Mouse (Mus musculus) liver, embryonic 13.5 days (tissue): ENCODE data around the gene Hoxa5. TPM values are rescaled to one million over a fixed set of nuclear protein-coding genes. Genes with fewer than 3 reads are reported as not detected.
A peak's percentile ranks its signal among the peaks of the same experiment; 100 is the strongest.

ENCODE experiments used
- ATAC-seq: fragments of 200-750 bp; cut with Nextera tagmentation; 2 replicates; pipeline ENCODE4 v1.8.0; 2017; ENCODE audit warnings: low read depth, mild to moderate bottlenecking, moderate number of reproducible peaks, moderate library complexity
- DNase-seq: peaks from one replicate; pipeline ENCODE4 v3.0.0; 2022
- H3K27ac ChIP-seq: fragments of 300-500 bp; sonication (generic); 2 replicates; pipeline ENCODE4 v1.5.1; 2015; ENCODE audit warnings: moderate library complexity, mild to moderate bottlenecking, inconsistent platforms
- H3K27me3 ChIP-seq: fragments of 300-500 bp; sonication (generic); 2 replicates; pipeline ENCODE4 v1.6.1; 2015; ENCODE audit warnings: mild to moderate bottlenecking, inconsistent platforms
- H3K36me3 ChIP-seq: fragments of 300-500 bp; sonication (generic); 2 replicates; pipeline ENCODE4 v1.6.1; 2015; ENCODE audit warnings: mild to moderate bottlenecking, inconsistent platforms
- H3K4me1 ChIP-seq: fragments of 300-500 bp; sonication (generic); replicated peaks from 2 replicates; pipeline ENCODE4 v1.6.1; 2015; ENCODE audit warnings: inconsistent platforms
- H3K4me2 ChIP-seq: fragments of 300-500 bp; sonication (generic); 2 replicates; pipeline ENCODE4 v1.6.1; 2015; ENCODE audit warnings: inconsistent platforms, mild to moderate bottlenecking, moderate library complexity
- H3K4me3 ChIP-seq: fragments of 300-500 bp; sonication (generic); replicated peaks from 2 replicates; pipeline ENCODE4 v1.5.1; 2015; ENCODE audit warnings: mild to moderate bottlenecking, inconsistent platforms
- H3K9ac ChIP-seq: fragments of 300-500 bp; sonication (generic); 2 replicates; pipeline ENCODE4 v1.6.1; 2015; ENCODE audit warnings: mild to moderate bottlenecking, inconsistent platforms
- H3K9me3 ChIP-seq: fragments of 300-500 bp; sonication (generic); replicated peaks from 2 replicates; pipeline ENCODE4 v1.6.1; 2016; ENCODE audit warnings: inconsistent platforms
- WGBS: fragments of 180-500 bp; shearing (Covaris S2); methylation state at CpG from one replicate; pipeline ENCODE4 v1.1.7; 2015; ENCODE audit not compliant: insufficient replicate concordance; 5-methylcytosine and 5-hydroxymethylcytosine counted together
- polyA plus RNA-seq: library from polyadenylated mRNA; unstranded; fragments of >200 nt; fragmentation: Nextera tagmentation; extraction: Ambion mirVana; gene quantifications from 2 replicates; pipeline ENCODE4 v1.2.1, GENCODE M21; 2015

The Hoxa5 gene
- polyA plus RNA-seq, 1 experiment from 2014 or later: 0.83 TPM

- Histone ChIP-seq H3K27me3 (peaks cover 100% of the 10 kb centered on the region), H3K9me3 (no peaks in the 10 kb centered on the region), H3K4me2 (peak overlapping the region; percentile 29), H3K4me1 (peaks cover 10% of the 10 kb centered on the region; the same call in 1 of the 2 replicates), H3K36me3 (no peaks in the 10 kb centered on the region), H3K9ac (no peak overlapping the region), H3K4me3 (peak overlapping the region; percentile 18; the same call in 1 of the 2 replicates), H3K27ac (no peak overlapping the region)
- 5% methylated on average over 18 of the region's 18 CpGs for whole genome bisulfite sequencing
- ATAC-seq (no peak), DNase-seq (no peak)
Observed at GRCm38 (mm10) chr6:52208868-52209684, 4.7 kb upstream of the Hoxa5 start.

DNA sequence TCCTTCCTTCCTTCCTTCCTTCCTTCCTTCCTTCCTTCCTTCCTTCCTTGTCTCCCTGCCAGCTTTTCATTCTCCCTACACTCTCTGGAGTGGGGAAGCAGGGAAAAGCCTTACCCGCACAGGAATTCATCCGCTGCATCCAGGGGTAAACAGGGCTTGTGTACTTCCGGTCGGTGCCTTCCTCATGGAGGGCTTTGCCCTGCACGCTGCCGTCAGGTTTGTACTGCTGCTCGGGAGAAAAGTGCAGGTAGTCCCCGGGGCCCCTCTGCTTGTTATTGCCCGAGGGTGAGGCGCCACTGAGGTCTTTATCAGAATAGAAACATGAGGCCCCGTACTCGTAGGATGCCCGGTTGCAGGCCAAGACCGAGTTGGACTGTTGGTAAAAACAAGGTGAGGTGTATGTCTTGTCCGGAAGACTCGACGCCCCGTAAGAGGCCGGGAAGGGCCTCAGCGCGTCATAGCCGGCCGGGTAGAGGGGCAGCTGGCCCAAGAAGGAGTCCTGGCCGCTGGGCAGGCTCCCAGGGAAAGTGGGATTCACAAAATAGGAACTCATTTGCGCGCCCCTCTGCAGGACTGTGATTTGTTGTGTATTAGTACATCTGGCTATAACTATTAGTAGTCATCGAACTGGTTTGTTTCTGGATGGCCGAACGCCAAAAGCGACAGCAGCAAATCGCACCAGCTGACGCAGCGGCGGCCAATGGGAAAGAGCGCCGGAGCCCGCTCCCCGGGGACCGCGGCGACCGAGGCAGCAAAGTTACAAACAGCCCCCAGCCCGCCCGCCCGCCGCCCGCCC is 3.9 kb upstream of the Hoxa5 start, which contains the start of gene Hoxa6:
TSS of gene Hoxa6 (minus strand) at position 651 of the 796 bp plus-strand sequence.
- H3K9me3 ChIP-seq: no peaks in the 10 kb centered on the region
- WGBS: 6% methylated on average over 43 of the region's 47 CpGs
- H3K27ac ChIP-seq: no peak within 1 kb of the TSS
- peak within 1 kb of the TSS; percentile 18; the same call in 1 of the 2 replicates for H3K4me3 ChIP-seq
- ATAC-seq: no peak
- peak within 1 kb of the TSS; percentile 29 for H3K4me2 ChIP-seq
- H3K27me3 ChIP-seq: peaks cover 100% of the 10 kb centered on the region
- DNase-seq: no peak
- no peaks in the 10 kb centered on the region for H3K36me3 ChIP-seq
- no peak within 1 kb of the TSS for H3K9ac ChIP-seq
- peaks cover 12% of the 10 kb centered on the region; the same call in 1 of the 2 replicates for H3K4me1 ChIP-seq

- Histone ChIP-seq H3K36me3 (no peaks in the 10 kb centered on the region), H3K9me3 (no peaks in the 10 kb centered on the region), H3K4me1 (peaks cover 12% of the 10 kb centered on the region; the same call in 1 of the 2 replicates), H3K27ac (no peak overlapping the region), H3K9ac (no peak overlapping the region), H3K4me3 (no peak overlapping the region), H3K27me3 (peaks cover 100% of the 10 kb centered on the region), H3K4me2 (no peak overlapping the region)
- DNase-seq (no peak), ATAC-seq (no peak)
Observed at GRCm38 (mm10) chr6:52207684-52207976, 3.2 kb upstream of the Hoxa5 start.

DNA sequence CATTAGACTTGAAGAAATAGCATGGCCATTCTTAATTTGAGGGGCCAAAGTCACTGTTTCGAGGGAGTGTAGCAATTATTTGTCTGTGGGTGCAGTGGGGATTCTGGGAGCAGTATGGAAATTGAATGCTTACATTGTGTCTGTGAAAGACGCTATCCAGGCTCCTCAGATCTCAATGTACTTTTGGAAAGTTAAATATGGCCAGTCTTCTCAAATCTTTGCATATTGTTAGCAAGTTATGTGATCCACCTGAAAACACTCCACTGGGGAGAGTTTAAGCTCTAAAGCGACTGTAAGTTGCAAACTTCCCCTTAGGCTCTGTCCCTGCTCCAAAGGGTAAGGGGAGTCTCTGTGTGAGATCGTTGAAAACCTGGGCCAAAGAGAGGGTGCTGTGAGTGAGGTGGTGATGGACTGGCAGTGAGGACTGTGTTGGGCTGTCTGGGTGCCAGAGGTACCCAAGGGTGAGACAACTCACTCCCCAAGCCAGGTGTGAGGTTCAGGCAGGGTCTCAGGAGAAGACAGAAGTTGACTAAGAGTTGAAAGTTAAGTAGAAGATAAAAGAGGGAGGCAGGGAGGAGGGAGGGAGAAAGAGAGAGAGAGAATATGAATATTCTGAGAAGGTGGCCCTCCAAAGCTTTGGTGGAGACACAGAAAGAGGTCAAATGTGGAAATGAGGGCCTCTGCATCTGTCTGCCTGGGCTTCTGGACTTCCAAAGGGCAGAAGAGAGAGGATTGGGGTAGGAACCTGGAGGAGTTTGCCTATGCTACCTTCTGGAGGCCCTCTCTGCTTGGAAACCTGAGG is 2.7 kb upstream of the Hoxa5 start:
- DNase-seq: no peak
- Histone ChIP-seq H3K9me3 (no peaks in the 10 kb centered on the region), H3K27me3 (peaks cover 100% of the 10 kb centered on the region), H3K27ac (no peak overlapping the region), H3K36me3 (no peaks in the 10 kb centered on the region), H3K9ac (no peak overlapping the region), H3K4me2 (no peak overlapping the region), H3K4me3 (no peak overlapping the region), H3K4me1 (peaks cover 11% of the 10 kb centered on the region; the same call in 1 of the 2 replicates)
- 18% methylated on average over 4 of the region's 4 CpGs for WGBS
- no peak for ATAC-seq

DNA sequence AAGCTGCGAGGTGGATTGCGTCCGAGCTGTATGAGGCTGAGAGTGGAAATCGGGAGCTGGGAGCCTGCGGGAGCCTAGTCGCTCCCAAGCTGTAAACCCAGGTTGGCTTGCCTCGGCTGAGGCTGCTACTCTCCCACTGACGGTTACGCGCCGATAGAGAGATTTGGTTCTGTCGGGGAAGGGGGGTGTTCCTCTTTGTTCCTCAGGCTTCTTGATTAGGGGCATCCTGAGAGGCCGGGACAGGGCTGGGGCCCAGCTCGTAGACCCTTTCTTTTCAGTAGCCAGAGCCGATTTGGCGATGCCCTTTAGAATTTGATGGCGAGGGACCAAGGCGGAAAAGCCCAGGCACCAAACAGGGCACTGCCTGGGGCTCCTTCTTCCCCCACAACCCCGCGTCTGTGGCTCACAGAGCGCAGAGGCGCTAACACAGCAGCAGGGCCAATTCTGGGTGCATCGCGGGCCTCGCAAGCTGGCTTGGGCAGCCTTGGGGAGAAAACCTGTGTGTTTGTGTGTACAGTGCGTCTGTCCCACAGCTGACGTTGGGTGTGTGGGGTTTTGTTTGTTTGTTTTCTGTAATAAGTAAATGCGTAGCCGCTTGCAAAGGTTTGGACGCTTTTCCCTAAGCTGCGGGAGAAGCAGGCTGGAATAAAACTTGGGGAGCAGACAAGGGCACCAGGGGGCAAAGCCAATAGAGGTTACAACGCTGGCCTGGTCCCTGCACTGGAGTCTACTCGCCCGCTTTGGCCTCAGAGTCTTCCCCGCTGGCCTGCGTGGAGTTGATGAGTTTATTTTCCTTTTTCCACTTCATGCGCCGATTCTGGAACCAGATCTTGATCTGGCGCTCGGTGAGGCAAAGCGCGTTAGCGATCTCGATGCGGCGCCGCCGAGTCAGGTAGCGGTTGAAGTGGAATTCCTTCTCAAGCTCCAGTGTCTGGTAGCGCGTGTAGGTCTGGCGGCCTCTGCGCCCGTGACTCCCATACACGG is 1.5 kb upstream of the Hoxa5 start:
- no peak overlapping the region for H3K9ac ChIP-seq
- no peak overlapping the region for H3K27ac ChIP-seq
- no peak overlapping the region for H3K4me3 ChIP-seq
- H3K9me3 ChIP-seq: no peaks in the 10 kb centered on the region
- no peaks in the 10 kb centered on the region for H3K36me3 ChIP-seq
- 10% methylated on average over 55 of the region's 55 CpGs for WGBS
- no peak for DNase-seq
- H3K4me2 ChIP-seq: no peak overlapping the region
- H3K4me1 ChIP-seq: peaks cover 8% of the 10 kb centered on the region; the same call in 1 of the 2 replicates
- H3K27me3 ChIP-seq: peaks cover 100% of the 10 kb centered on the region
- no peak for ATAC-seq

GRCm38 (mm10) chr6:52205221-52205620 is 834 bp upstream of the Hoxa5 start:
- H3K4me3 ChIP-seq: no peak overlapping the region
- DNase-seq (no peak), ATAC-seq (no peak)
- no peaks in the 10 kb centered on the region for H3K9me3 ChIP-seq
- H3K4me1 ChIP-seq: peaks cover 8% of the 10 kb centered on the region; the same call in 1 of the 2 replicates
- H3K36me3 ChIP-seq: no peaks in the 10 kb centered on the region
- no peak overlapping the region for H3K4me2 ChIP-seq
- no peak overlapping the region for H3K27ac ChIP-seq
- 11% methylated on average over 14 of the region's 14 CpGs for WGBS
- no peak overlapping the region for H3K9ac ChIP-seq
- H3K27me3 ChIP-seq: peaks cover 100% of the 10 kb centered on the region

GRCm38 (mm10) chr6:52203371-52204049 is 877 bp downstream of the Hoxa5 start:
- Histone ChIP-seq H3K4me2 (peak overlapping the region; percentile 63), H3K27me3 (peaks cover 100% of the 10 kb centered on the region), H3K9ac (peak overlapping the region; percentile 59), H3K9me3 (no peaks in the 10 kb centered on the region), H3K36me3 (no peaks in the 10 kb centered on the region), H3K4me1 (peaks cover 8% of the 10 kb centered on the region; the same call in 1 of the 2 replicates), H3K4me3 (peak overlapping the region; percentile 53), H3K27ac (no peak overlapping the region)
- no peak for DNase-seq
- WGBS: 1% methylated on average over 46 of the region's 46 CpGs
- no peak for ATAC-seq

GRCm38 (mm10) chr6:52203121-52203370 is 1.3 kb downstream of the Hoxa5 start:
- peaks cover 100% of the 10 kb centered on the region for H3K27me3 ChIP-seq
- no peak overlapping the region for H3K27ac ChIP-seq
- H3K4me3 ChIP-seq: peak overlapping the region; percentile 53
- ATAC-seq (no peak), DNase-seq (no peak)
- H3K36me3 ChIP-seq: no peaks in the 10 kb centered on the region
- H3K4me2 ChIP-seq: peak overlapping the region; percentile 63
- no peaks in the 10 kb centered on the region for H3K9me3 ChIP-seq
- peaks cover 8% of the 10 kb centered on the region; the same call in 1 of the 2 replicates for H3K4me1 ChIP-seq
- H3K9ac ChIP-seq: peak overlapping the region; percentile 59; the same call in 1 of the 2 replicates
- WGBS: under 1% methylated on average over 10 of the region's 10 CpGs

DNA sequence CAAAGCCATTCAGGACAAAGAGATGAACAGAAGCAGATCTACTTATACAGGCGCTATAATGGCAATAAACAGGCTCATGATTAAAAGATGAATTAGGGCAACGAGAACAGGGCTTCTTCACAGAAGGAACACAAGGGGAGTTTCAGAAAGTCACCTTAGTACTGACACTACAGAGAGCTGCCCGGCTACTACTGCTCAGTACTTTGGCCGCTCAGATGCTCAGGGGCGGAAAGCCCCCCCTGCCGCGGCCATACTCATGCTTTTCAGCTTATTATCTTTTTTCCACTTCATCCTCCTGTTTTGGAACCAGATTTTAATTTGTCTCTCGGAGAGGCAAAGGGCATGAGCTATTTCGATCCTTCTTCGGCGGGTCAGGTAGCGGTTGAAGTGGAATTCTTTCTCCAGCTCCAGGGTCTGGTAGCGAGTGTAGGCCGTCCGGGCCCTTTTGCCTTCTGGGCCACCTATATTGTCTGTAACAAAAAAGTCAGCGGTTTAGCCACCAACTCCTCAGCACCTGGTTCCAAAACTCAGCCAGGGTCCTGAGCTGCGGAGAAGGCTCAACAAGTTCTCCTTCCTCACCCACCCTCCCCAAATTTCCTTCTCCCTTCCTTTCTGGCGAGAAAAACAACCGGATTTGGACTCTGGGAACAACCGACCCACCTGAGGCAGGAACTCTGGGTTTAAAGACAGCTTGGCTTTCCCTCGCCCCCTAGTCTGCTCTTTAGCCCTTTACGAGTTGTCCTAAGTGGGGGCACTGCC is 1.8 kb downstream of the Hoxa5 start:
- WGBS: 17% methylated on average over 22 of the region's 22 CpGs
- no peaks in the 10 kb centered on the region for H3K36me3 ChIP-seq
- peaks cover 8% of the 10 kb centered on the region; the same call in 1 of the 2 replicates for H3K4me1 ChIP-seq
- H3K9me3 ChIP-seq: no peaks in the 10 kb centered on the region
- DNase-seq (no peak), ATAC-seq (no peak)
- H3K4me2 ChIP-seq: peak overlapping the region; percentile 63
- H3K9ac ChIP-seq: no peak overlapping the region; the same call in 1 of the 2 replicates
- no peak overlapping the region for H3K27ac ChIP-seq
- peaks cover 100% of the 10 kb centered on the region for H3K27me3 ChIP-seq
- H3K4me3 ChIP-seq: peak overlapping the region; percentile 53
